Mouse (Mus musculus): Measurements from ENCODE around the gene Olfr1495. TPM values are rescaled to one million over a fixed set of nuclear protein-coding genes. Genes with fewer than 3 reads are reported as not detected.
"Not testable (repeated sequence)": the region's sequence is repeated elsewhere in the genome, so short reads cannot be mapped to it uniquely, and the experiment has no call there.

Gene Olfr1495
- polyA plus RNA-seq (2015; fragmentation: Nextera tagmentation; extraction: Ambion mirVana) = not detected in 2 replicates

- H3K27me3 ChIP-seq = no peaks in the 10 kb centered on the region
- no peaks in the 10 kb centered on the region for H3K36me3 ChIP-seq
- H3K4me1 ChIP-seq = no peaks in the 10 kb centered on the region
- no peak for ATAC-seq (ENCODE audit: borderline replicate concordance, extremely low read depth, low FRiP score, low TSS enrichment)
- H3K4me2 ChIP-seq = no peak within 1 kb of the TSS
- H3K4me3 ChIP-seq = no peak within 1 kb of the TSS
- no peak within 1 kb of the TSS for H3K9ac ChIP-seq
- H3K27ac ChIP-seq = no peak within 1 kb of the TSS
- no peaks in the 10 kb centered on the region for H3K9me3 ChIP-seq
- whole genome bisulfite sequencing = 83% methylated on average over 3 of the region's 3 CpGs
These were observed at the start of gene Olfr1495 for GRCm38 (mm10) chr19:13764306-13764705. Gene Olfr1495 (plus strand): TSS chr19:13764606.

GRCm38 (mm10) chr19:13722978-13723377 lies 41.4 kb upstream of the Olfr1495 start, which contains the start of gene Olfr1493-ps1:
Gene Olfr1493-ps1 (plus strand): TSS chr19:13723278.
- ATAC-seq (ENCODE audit: borderline replicate concordance, extremely low read depth, low FRiP score, low TSS enrichment) = no peak
- no peak within 1 kb of the TSS for H3K4me2 ChIP-seq
- no peaks in the 10 kb centered on the region for H3K27me3 ChIP-seq
- WGBS = 43% methylated on average over 2 of the region's 2 CpGs
- no peaks in the 10 kb centered on the region for H3K9me3 ChIP-seq
- H3K4me1 ChIP-seq = no peaks in the 10 kb centered on the region
- H3K9ac ChIP-seq = no peak within 1 kb of the TSS
- H3K4me3 ChIP-seq = no peak within 1 kb of the TSS
- H3K27ac ChIP-seq = no peak within 1 kb of the TSS
- no peaks in the 10 kb centered on the region for H3K36me3 ChIP-seq

- no peak for ATAC-seq (ENCODE audit: borderline replicate concordance, extremely low read depth, low FRiP score, low TSS enrichment)
- H3K4me1 ChIP-seq = no peaks in the 10 kb centered on the region
- no peaks in the 10 kb centered on the region for H3K27me3 ChIP-seq
- 85% methylated on average over 4 of the region's 4 CpGs for WGBS
- no peaks in the 10 kb centered on the region for H3K36me3 ChIP-seq
- no peak within 1 kb of the TSS for H3K4me2 ChIP-seq
- H3K4me3 ChIP-seq = no peak within 1 kb of the TSS
- H3K9ac ChIP-seq = no peak within 1 kb of the TSS
- H3K27ac ChIP-seq = no peak within 1 kb of the TSS
- no peaks in the 10 kb centered on the region for H3K9me3 ChIP-seq
These were observed 25.0 kb upstream of the Olfr1495 start, which contains the start of gene Olfr1494 for GRCm38 (mm10) chr19:13739428-13739827. Gene Olfr1494 (plus strand): TSS chr19:13739728.

GRCm38 (mm10) chr19:13749366-13749765 lies 15.0 kb upstream of the Olfr1495 start:
- H3K4me3 ChIP-seq = no peak overlapping the region
- WGBS = 71% methylated on average over 1 of the region's 1 CpGs
- H3K36me3 ChIP-seq = no peaks in the 10 kb centered on the region
- H3K27me3 ChIP-seq = no peaks in the 10 kb centered on the region
- H3K27ac ChIP-seq = no peak overlapping the region
- H3K4me1 ChIP-seq = no peaks in the 10 kb centered on the region
- no peak overlapping the region for H3K4me2 ChIP-seq
- no peaks in the 10 kb centered on the region for H3K9me3 ChIP-seq
- ATAC-seq (ENCODE audit: borderline replicate concordance, extremely low read depth, low FRiP score, low TSS enrichment) = no peak
- no peak overlapping the region for H3K9ac ChIP-seq

GRCm38 (mm10) chr19:13768565-13769276 lies 4.3 kb downstream of the Olfr1495 start:
- no peak overlapping the region for H3K4me3 ChIP-seq
- no peak overlapping the region for H3K9ac ChIP-seq
- no peaks in the 10 kb centered on the region for H3K27me3 ChIP-seq
- no peaks in the 10 kb centered on the region for H3K36me3 ChIP-seq
- no peak overlapping the region for H3K4me2 ChIP-seq
- H3K4me1 ChIP-seq = no peaks in the 10 kb centered on the region
- WGBS = 86% methylated on average over 9 of the region's 9 CpGs
- no peaks in the 10 kb centered on the region for H3K9me3 ChIP-seq
- ATAC-seq (ENCODE audit: borderline replicate concordance, extremely low read depth, low FRiP score, low TSS enrichment) = no peak
- no peak overlapping the region for H3K27ac ChIP-seq

GRCm38 (mm10) chr19:13777578-13777977 lies 13.2 kb downstream of the Olfr1495 start, which contains the start of gene Olfr1496:
Gene Olfr1496 (plus strand): TSS chr19:13777878.
- Histone ChIP-seq H3K36me3 (no peaks in the 10 kb centered on the region), H3K4me3 (no peak within 1 kb of the TSS), H3K4me2 (no peak within 1 kb of the TSS), H3K4me1 (no peaks in the 10 kb centered on the region), H3K27me3 (no peaks in the 10 kb centered on the region), H3K9ac (no peak within 1 kb of the TSS), H3K9me3 (no peaks in the 10 kb centered on the region), H3K27ac (no peak within 1 kb of the TSS)
- no peak for ATAC-seq (ENCODE audit: borderline replicate concordance, extremely low read depth, low FRiP score, low TSS enrichment)
- 77% methylated on average over 1 of the region's 1 CpGs for WGBS

GRCm38 (mm10) chr19:13798102-13798501 lies 33.7 kb downstream of the Olfr1495 start, which contains the start of gene Olfr1497:
Gene Olfr1497 (minus strand): TSS chr19:13798202.
- no peak within 1 kb of the TSS for H3K9ac ChIP-seq
- no peaks in the 10 kb centered on the region for H3K27me3 ChIP-seq
- H3K27ac ChIP-seq = no peak within 1 kb of the TSS
- H3K4me2 ChIP-seq = no peak within 1 kb of the TSS
- H3K4me3 ChIP-seq = no peak within 1 kb of the TSS
- ATAC-seq (ENCODE audit: borderline replicate concordance, extremely low read depth, low FRiP score, low TSS enrichment) = no peak
- H3K36me3 ChIP-seq = no peaks in the 10 kb centered on the region
- no peaks in the 10 kb centered on the region for H3K9me3 ChIP-seq
- no peaks in the 10 kb centered on the region for H3K4me1 ChIP-seq

GRCm38 (mm10) chr19:13805486-13805885 lies 41.1 kb downstream of the Olfr1495 start:
- H3K9me3 ChIP-seq; H3K4me3 ChIP-seq; H3K36me3 ChIP-seq; H3K4me2 ChIP-seq; H3K27ac ChIP-seq; ATAC-seq (ENCODE audit: borderline replicate concordance, extremely low read depth, low FRiP score, low TSS enrichment); H3K9ac ChIP-seq; H3K4me1 ChIP-seq; H3K27me3 ChIP-seq: not testable (repeated sequence)
- WGBS = 53% methylated on average over 1 of the region's 1 CpGs

GRCm38 (mm10) chr19:13812823-13813222 lies 48.4 kb downstream of the Olfr1495 start:
- no peaks in the 10 kb centered on the region for H3K36me3 ChIP-seq
- H3K27ac ChIP-seq = no peak overlapping the region
- H3K9me3 ChIP-seq = no peaks in the 10 kb centered on the region
- H3K4me2 ChIP-seq = no peak overlapping the region
- WGBS = 50% methylated on average over 2 of the region's 2 CpGs
- no peak for ATAC-seq (ENCODE audit: borderline replicate concordance, extremely low read depth, low FRiP score, low TSS enrichment)
- no peak overlapping the region for H3K9ac ChIP-seq
- no peak overlapping the region for H3K4me3 ChIP-seq
- H3K4me1 ChIP-seq = no peaks in the 10 kb centered on the region
- H3K27me3 ChIP-seq = no peaks in the 10 kb centered on the region

- Histone ChIP-seq H3K9ac (no peak overlapping the region), H3K36me3 (no peaks in the 10 kb centered on the region), H3K4me2 (no peak overlapping the region), H3K27me3 (no peaks in the 10 kb centered on the region), H3K27ac (no peak overlapping the region), H3K4me3 (no peak overlapping the region), H3K4me1 (no peaks in the 10 kb centered on the region), H3K9me3 (no peaks in the 10 kb centered on the region)
- 36% methylated on average over 5 of the region's 5 CpGs for WGBS
- no peak for ATAC-seq (ENCODE audit: borderline replicate concordance, extremely low read depth, low FRiP score, low TSS enrichment)
These were observed 54.4 kb downstream of the Olfr1495 start for GRCm38 (mm10) chr19:13818827-13819226.

- H3K4me1 ChIP-seq = no peaks in the 10 kb centered on the region
- no peak within 1 kb of the TSS for H3K27ac ChIP-seq
- H3K9me3 ChIP-seq = no peaks in the 10 kb centered on the region
- no peak for ATAC-seq (ENCODE audit: borderline replicate concordance, extremely low read depth, low FRiP score, low TSS enrichment)
- H3K36me3 ChIP-seq = no peaks in the 10 kb centered on the region
- no peak within 1 kb of the TSS for H3K4me2 ChIP-seq
- H3K27me3 ChIP-seq = no peaks in the 10 kb centered on the region
- no peak within 1 kb of the TSS for H3K9ac ChIP-seq
- H3K4me3 ChIP-seq = no peak within 1 kb of the TSS
These were observed 54.9 kb downstream of the Olfr1495 start, which contains the start of gene Olfr1499 for GRCm38 (mm10) chr19:13819347-13819746. Gene Olfr1499 (minus strand): TSS chr19:13819447.
